Mouse (Mus musculus) mesoderm, embryonic 11.5 days (tissue): ENCODE measurements at regions not wholly inside any gene's neighbourhood (a gene's known extent, or its start where the extent isn't known, plus 50 kb on each side); places are given as distances from the start of the nearest gene placed in this dataset.

Experiments
- DNase-seq: peaks from one replicate; pipeline ENCODE4 v3.0.0-alpha.2; 2012; ENCODE audit warnings: low read depth, low spot score

- peak; percentile 76 for DNase-seq
These were observed 104.3 kb downstream of the Fam168b start for GRCm38 (mm10) chr1:34738386-34739067.

DNA sequence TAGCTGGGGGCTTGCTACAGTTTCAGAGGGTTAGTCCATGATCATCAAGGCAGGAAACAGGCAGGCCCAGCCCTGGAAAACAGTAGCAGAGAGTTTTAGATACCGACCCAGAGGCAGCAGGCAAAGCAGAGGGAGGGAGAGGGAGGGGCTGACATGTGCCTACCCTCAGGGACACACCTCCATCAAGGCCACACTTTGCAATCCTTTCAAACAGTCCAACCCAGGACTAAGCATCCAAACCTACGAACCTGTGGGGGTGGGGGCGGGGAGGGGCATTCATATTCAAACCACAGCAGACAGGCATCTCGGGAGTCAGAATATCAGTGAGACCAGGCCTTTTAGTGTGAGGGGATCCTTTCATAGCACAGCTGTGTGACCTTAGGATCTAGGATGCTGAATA, 103.2 kb downstream of the Fam168b start:
- DNase-seq = no peak

DNA sequence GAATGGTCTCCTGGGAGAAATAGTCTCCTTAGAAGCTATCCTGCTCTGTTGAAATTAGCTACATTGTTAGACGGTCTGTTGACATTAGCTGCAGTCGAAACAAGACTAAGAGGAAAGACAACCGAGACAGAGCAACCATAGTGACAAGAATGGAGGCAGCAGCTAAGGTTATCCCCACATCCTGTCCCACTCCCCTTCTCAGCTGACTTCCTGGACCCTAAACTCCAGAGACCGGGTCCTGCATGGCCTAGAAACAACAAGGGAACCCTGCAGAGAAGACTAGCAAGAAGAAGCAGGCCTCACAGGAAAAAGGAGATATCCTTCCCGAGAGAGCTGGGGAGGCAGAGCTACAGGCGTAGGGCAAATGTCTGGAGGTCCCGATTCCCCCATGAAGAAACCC, 102.0 kb downstream of the Fam168b start:
- DNase-seq = no peak

GRCm38 (mm10) chr1:34742234-34742633, 100.6 kb downstream of the Fam168b start:
- no peak for DNase-seq

GRCm38 (mm10) chr1:34745881-34746280, 97.0 kb downstream of the Fam168b start:
- DNase-seq = no peak

- DNase-seq = peak; percentile 43
These were observed 93.5 kb downstream of the Fam168b start for GRCm38 (mm10) chr1:34749161-34750040.

- DNase-seq = peak; percentile 34
These were observed 92.5 kb downstream of the Fam168b start for GRCm38 (mm10) chr1:34750061-34751054.

DNA sequence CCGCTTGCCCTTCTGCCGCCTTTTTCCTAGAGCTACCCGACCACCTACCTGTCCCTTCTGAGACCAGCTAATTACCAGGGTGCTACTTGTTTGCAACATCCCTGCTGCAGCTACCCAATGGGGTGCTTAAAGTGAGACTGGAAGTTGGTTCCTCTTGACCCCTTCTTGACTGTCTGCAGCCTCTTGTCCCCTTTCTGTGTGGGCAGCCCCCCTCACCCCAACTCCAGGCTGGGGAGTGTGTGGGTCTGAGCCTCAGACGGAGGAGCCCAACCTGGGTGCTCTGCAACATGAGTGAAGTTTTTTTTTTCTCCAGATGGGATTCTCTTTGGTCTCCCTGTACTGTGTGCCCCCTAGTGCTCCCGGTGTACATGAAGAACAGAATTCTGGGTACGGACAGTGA, 91.7 kb downstream of the Fam168b start:
- no peak for DNase-seq

GRCm38 (mm10) chr1:34753581-34753980, 89.3 kb downstream of the Fam168b start:
- DNase-seq = no peak

GRCm38 (mm10) chr1:34760547-34760946, 82.3 kb downstream of the Fam168b start:
- DNase-seq = no peak

- DNase-seq = no peak
These were observed 81.4 kb downstream of the Fam168b start for GRCm38 (mm10) chr1:34761436-34761835.

- no peak for DNase-seq
These were observed 81.0 kb downstream of the Fam168b start for GRCm38 (mm10) chr1:34761870-34762269.
